Mouse (Mus musculus) telencephalon, adult 2 months (tissue): ENCODE data around the gene Limd2.

Experiments
- DNase-seq: peaks from one replicate; pipeline ENCODE4 v3.0.0-alpha.2; 2011; ENCODE audit warnings: low read depth, low spot score

Gene Limd2

GRCm38 (mm10) chr11:106173228-106173627 is 12.6 kb upstream of the Limd2 start:
- no peak for DNase-seq

GRCm38 (mm10) chr11:106170807-106171206 is 10.1 kb upstream of the Limd2 start:
- DNase-seq, result no peak

- DNase-seq, result no peak
Measured at GRCm38 (mm10) chr11:106167435-106167834, 6.8 kb upstream of the Limd2 start.

- no peak for DNase-seq
Measured at GRCm38 (mm10) chr11:106164601-106165180, 4.0 kb upstream of the Limd2 start.

- DNase-seq, result no peak
Measured at GRCm38 (mm10) chr11:106163546-106163945, 2.9 kb upstream of the Limd2 start.

GRCm38 (mm10) chr11:106162237-106162636 is 1.6 kb upstream of the Limd2 start:
- no peak for DNase-seq

- DNase-seq, result peak; percentile 67
Measured at GRCm38 (mm10) chr11:106159921-106160840, 479 bp downstream of the Limd2 start.

GRCm38 (mm10) chr11:106159216-106159920 is 1.3 kb downstream of the Limd2 start:
- DNase-seq, result no peak

- DNase-seq, result no peak
Measured at GRCm38 (mm10) chr11:106158930-106159215, 1.8 kb downstream of the Limd2 start.

- DNase-seq, result no peak
Measured at GRCm38 (mm10) chr11:106158081-106158929, 2.4 kb downstream of the Limd2 start.

GRCm38 (mm10) chr11:106157154-106157553 is 3.5 kb downstream of the Limd2 start:
- DNase-seq, result no peak

GRCm38 (mm10) chr11:106156257-106156656 is 4.4 kb downstream of the Limd2 start:
- DNase-seq, result no peak

GRCm38 (mm10) chr11:106155761-106156160 is 4.9 kb downstream of the Limd2 start:
- DNase-seq, result no peak

GRCm38 (mm10) chr11:106154770-106155169 is 5.9 kb downstream of the Limd2 start:
- no peak for DNase-seq

- DNase-seq, result no peak
Measured at GRCm38 (mm10) chr11:106154091-106154490, 6.6 kb downstream of the Limd2 start.

GRCm38 (mm10) chr11:106152132-106152531 is 8.5 kb downstream of the Limd2 start:
- peak; percentile 68 for DNase-seq

GRCm38 (mm10) chr11:106151219-106151618 is 9.4 kb downstream of the Limd2 start:
- DNase-seq, result no peak

- no peak for DNase-seq
Measured at GRCm38 (mm10) chr11:106134580-106135528, 25.8 kb downstream of the Limd2 start.

GRCm38 (mm10) chr11:106132516-106132915 is 28.1 kb downstream of the Limd2 start:
- DNase-seq, result no peak

- no peak for DNase-seq
Measured at GRCm38 (mm10) chr11:106129477-106129876, 31.2 kb downstream of the Limd2 start.
